Mouse (Mus musculus): ENCODE measurements around the gene Alox12e.
A peak's percentile ranks its signal among the peaks of the same experiment; 100 is the strongest.

The Alox12e gene

DNA sequence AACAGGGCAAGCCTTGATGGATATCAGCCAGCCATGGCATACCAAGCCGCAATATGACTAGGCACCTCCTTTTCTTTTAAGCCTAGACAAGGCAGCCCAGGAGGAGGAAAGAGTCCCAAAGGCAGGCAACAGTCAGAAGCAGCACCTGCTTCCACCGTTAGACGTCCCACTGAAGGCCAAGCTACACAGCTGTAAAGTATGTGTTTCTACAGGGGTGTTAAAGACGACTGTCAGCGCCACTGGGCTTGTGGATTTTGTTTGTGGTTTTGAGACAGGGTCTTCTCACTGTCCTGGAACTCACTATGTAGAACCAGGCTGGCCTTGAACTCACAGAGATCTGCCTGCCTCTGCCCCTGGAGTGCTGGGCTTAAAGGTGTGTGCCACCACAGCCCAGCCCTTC is 36.7 kb downstream of the Alox12e start:
- DNase-seq (ENCODE audit: extremely low read depth, low read depth) = no peak

- no peak for DNase-seq (ENCODE audit: extremely low read depth, low read depth)
Observed at GRCm38 (mm10) chr11:70284757-70285156, 37.7 kb downstream of the Alox12e start.

- DNase-seq (ENCODE audit: extremely low read depth, low read depth) = no peak
Observed at GRCm38 (mm10) chr11:70283666-70284065, 38.8 kb downstream of the Alox12e start.

GRCm38 (mm10) chr11:70280441-70280840 is 42.0 kb downstream of the Alox12e start:
- DNase-seq (ENCODE audit: extremely low read depth, low read depth) = peak; percentile 76

DNA sequence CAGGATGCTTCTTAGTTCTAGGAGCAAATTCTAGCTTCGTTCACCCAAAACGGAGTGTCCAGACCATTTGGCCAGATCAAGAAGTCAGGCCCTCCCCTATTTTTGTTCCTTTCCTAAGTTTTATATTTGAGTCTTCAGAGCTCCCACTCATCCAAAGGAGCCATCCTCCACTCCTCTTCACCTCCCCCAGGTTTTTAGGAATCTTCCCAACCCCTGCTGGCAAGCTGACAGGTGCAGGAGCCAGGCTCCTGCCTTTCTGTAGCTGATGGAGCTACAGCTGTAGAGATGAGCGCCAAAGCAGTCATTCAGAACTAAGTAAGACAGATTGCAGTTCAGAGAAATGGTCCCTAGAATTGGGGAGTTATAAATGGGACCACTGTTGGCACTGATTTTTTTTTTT is 43.5 kb downstream of the Alox12e start:
- DNase-seq (ENCODE audit: extremely low read depth, low read depth) = no peak

DNA sequence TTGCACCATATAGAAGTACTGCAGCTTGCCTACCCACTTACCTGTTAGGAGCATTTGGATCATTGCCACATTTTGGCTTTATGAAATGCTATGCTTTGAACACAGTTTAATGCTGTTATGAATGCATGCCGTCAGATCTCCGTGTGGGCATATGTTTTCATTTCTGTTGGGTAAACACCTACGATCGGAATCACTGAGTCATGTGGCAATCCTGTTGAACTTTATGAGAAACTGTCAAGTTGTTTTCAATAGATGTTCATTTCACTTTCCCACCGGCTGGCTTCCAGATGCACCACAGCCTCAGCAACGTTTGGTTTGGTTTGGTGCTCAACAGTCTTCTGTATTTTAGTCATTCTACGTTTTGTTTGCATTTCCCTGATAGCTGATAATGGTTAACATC is 50.8 kb downstream of the Alox12e start:
- no peak for DNase-seq (ENCODE audit: extremely low read depth, low read depth)

- DNase-seq (ENCODE audit: extremely low read depth, low read depth) = no peak
Observed at GRCm38 (mm10) chr11:70266405-70266804, 56.0 kb downstream of the Alox12e start.

GRCm38 (mm10) chr11:70265819-70266218 is 56.6 kb downstream of the Alox12e start:
- no peak for DNase-seq (ENCODE audit: extremely low read depth, low read depth)
